Mouse (Mus musculus): ENCODE results near the gene Bnc1.

DNA sequence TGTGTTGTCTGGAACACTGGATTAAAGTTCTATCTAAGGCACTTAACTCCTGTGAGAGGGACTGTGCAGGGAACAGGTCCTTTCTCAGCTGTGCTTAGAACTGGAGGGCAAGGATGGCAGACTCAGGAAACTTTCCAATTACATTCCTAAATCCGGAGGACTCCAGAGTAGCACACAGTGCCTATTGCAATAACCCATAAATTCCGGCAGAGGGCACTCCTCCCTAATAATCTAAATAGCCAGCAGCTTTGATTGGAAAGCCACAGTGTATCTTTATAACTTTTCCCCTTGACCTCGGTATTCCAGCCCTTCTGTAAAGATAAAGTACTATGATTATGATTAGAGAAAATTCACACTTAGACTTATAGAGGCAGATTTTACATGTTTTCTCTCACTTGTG is 32.4 kb downstream of the Bnc1 start:
- TF ChIP-seq CTCF (IDR thresholded peaks at IDR 0.05; ENCODE audit: borderline replicate concordance, control insufficient read depth, extremely low read depth, insufficient read depth, low read length, poor library complexity) (no peak), POLR2A (IDR thresholded peaks at IDR 0.05; ENCODE audit: control insufficient read depth, extremely low read depth, insufficient read depth, low read length, poor library complexity) (no peak)
